Mouse (Mus musculus) liver, embryonic 13.5 days (tissue): ENCODE data around the gene Gpc6. TPM values are rescaled to one million over a fixed set of nuclear protein-coding genes. Genes with fewer than 3 reads are reported as not detected.

Experiments
- ATAC-seq: fragments of 200-750 bp; cut with Nextera tagmentation; 2 replicates; pipeline ENCODE4 v1.8.0; 2017; ENCODE audit warnings: low read depth, mild to moderate bottlenecking, moderate number of reproducible peaks, moderate library complexity
- DNase-seq: peaks from one replicate; pipeline ENCODE4 v3.0.0; 2022
- H3K27ac ChIP-seq: fragments of 300-500 bp; sonication (generic); 2 replicates; pipeline ENCODE4 v1.5.1; 2015; ENCODE audit warnings: moderate library complexity, mild to moderate bottlenecking, inconsistent platforms
- H3K27me3 ChIP-seq: fragments of 300-500 bp; sonication (generic); 2 replicates; pipeline ENCODE4 v1.6.1; 2015; ENCODE audit warnings: mild to moderate bottlenecking, inconsistent platforms
- H3K36me3 ChIP-seq: fragments of 300-500 bp; sonication (generic); 2 replicates; pipeline ENCODE4 v1.6.1; 2015; ENCODE audit warnings: mild to moderate bottlenecking, inconsistent platforms
- H3K4me1 ChIP-seq: fragments of 300-500 bp; sonication (generic); replicated peaks from 2 replicates; pipeline ENCODE4 v1.6.1; 2015; ENCODE audit warnings: inconsistent platforms
- H3K4me2 ChIP-seq: fragments of 300-500 bp; sonication (generic); 2 replicates; pipeline ENCODE4 v1.6.1; 2015; ENCODE audit warnings: inconsistent platforms, mild to moderate bottlenecking, moderate library complexity
- H3K4me3 ChIP-seq: fragments of 300-500 bp; sonication (generic); replicated peaks from 2 replicates; pipeline ENCODE4 v1.5.1; 2015; ENCODE audit warnings: mild to moderate bottlenecking, inconsistent platforms
- H3K9ac ChIP-seq: fragments of 300-500 bp; sonication (generic); 2 replicates; pipeline ENCODE4 v1.6.1; 2015; ENCODE audit warnings: mild to moderate bottlenecking, inconsistent platforms
- H3K9me3 ChIP-seq: fragments of 300-500 bp; sonication (generic); replicated peaks from 2 replicates; pipeline ENCODE4 v1.6.1; 2016; ENCODE audit warnings: inconsistent platforms
- WGBS: fragments of 180-500 bp; shearing (Covaris S2); methylation state at CpG from one replicate; pipeline ENCODE4 v1.1.7; 2015; ENCODE audit not compliant: insufficient replicate concordance; 5-methylcytosine and 5-hydroxymethylcytosine counted together
- polyA plus RNA-seq: library from polyadenylated mRNA; unstranded; fragments of >200 nt; fragmentation: Nextera tagmentation; extraction: Ambion mirVana; gene quantifications from 2 replicates; pipeline ENCODE4 v1.2.1, GENCODE M21; 2015

Gene Gpc6
- polyA plus RNA-seq, 1 experiment from 2014 or later = 3.3 TPM

- no peaks in the 10 kb centered on the region for H3K9me3 ChIP-seq
- no peaks in the 10 kb centered on the region for H3K36me3 ChIP-seq
- no peak overlapping the region for H3K4me3 ChIP-seq
- no peak overlapping the region for H3K9ac ChIP-seq
- H3K4me2 ChIP-seq = no peak overlapping the region
- 69% methylated on average over 8 of the region's 8 CpGs for WGBS
- no peak overlapping the region for H3K27ac ChIP-seq
- DNase-seq (no peak), ATAC-seq (no peak)
- no peaks in the 10 kb centered on the region for H3K27me3 ChIP-seq
- H3K4me1 ChIP-seq = no peaks in the 10 kb centered on the region
These were observed 998.6 kb downstream of the Gpc6 start for GRCm38 (mm10) chr14:117923667-117924066.

- ATAC-seq (no peak), DNase-seq (no peak)
- Histone ChIP-seq H3K4me2 (no peak overlapping the region), H3K27ac (no peak overlapping the region), H3K27me3 (no peaks in the 10 kb centered on the region), H3K36me3 (no peaks in the 10 kb centered on the region), H3K9me3 (no peaks in the 10 kb centered on the region), H3K9ac (no peak overlapping the region), H3K4me3 (no peak overlapping the region), H3K4me1 (no peaks in the 10 kb centered on the region)
- WGBS = 43% methylated on average over 13 of the region's 13 CpGs
These were observed 1005.2 kb downstream of the Gpc6 start for GRCm38 (mm10) chr14:117930105-117930847.

GRCm38 (mm10) chr14:117930848-117931816 lies 1006.0 kb downstream of the Gpc6 start:
- H3K9ac ChIP-seq = no peak overlapping the region
- no peak for ATAC-seq
- no peak overlapping the region for H3K4me2 ChIP-seq
- DNase-seq = no peak
- no peaks in the 10 kb centered on the region for H3K36me3 ChIP-seq
- H3K4me3 ChIP-seq = no peak overlapping the region
- H3K27me3 ChIP-seq = no peaks in the 10 kb centered on the region
- H3K27ac ChIP-seq = no peak overlapping the region
- 67% methylated on average over 16 of the region's 16 CpGs for WGBS
- no peaks in the 10 kb centered on the region for H3K9me3 ChIP-seq
- H3K4me1 ChIP-seq = no peaks in the 10 kb centered on the region

- no peaks in the 10 kb centered on the region for H3K36me3 ChIP-seq
- H3K4me3 ChIP-seq = no peak overlapping the region
- no peaks in the 10 kb centered on the region for H3K9me3 ChIP-seq
- H3K9ac ChIP-seq = no peak overlapping the region
- ATAC-seq (no peak), DNase-seq (no peak)
- H3K4me2 ChIP-seq = no peak overlapping the region
- H3K27ac ChIP-seq = no peak overlapping the region
- H3K27me3 ChIP-seq = no peaks in the 10 kb centered on the region
- no peaks in the 10 kb centered on the region for H3K4me1 ChIP-seq
- 74% methylated on average over 17 of the region's 17 CpGs for WGBS
These were observed 1007.2 kb downstream of the Gpc6 start for GRCm38 (mm10) chr14:117932163-117932851.

GRCm38 (mm10) chr14:117938554-117938953 lies 1013.4 kb downstream of the Gpc6 start:
- DNase-seq = no peak
- Histone ChIP-seq H3K36me3 (no peaks in the 10 kb centered on the region), H3K27ac (no peak overlapping the region), H3K27me3 (no peaks in the 10 kb centered on the region), H3K4me2 (no peak overlapping the region), H3K9me3 (no peaks in the 10 kb centered on the region), H3K4me3 (no peak overlapping the region), H3K4me1 (no peaks in the 10 kb centered on the region), H3K9ac (no peak overlapping the region)
- WGBS = 54% methylated on average over 2 of the region's 2 CpGs
- no peak for ATAC-seq

GRCm38 (mm10) chr14:117939471-117939870 lies 1014.4 kb downstream of the Gpc6 start:
- Histone ChIP-seq H3K36me3 (no peaks in the 10 kb centered on the region), H3K4me3 (no peak overlapping the region), H3K4me2 (no peak overlapping the region), H3K27ac (no peak overlapping the region), H3K9me3 (no peaks in the 10 kb centered on the region), H3K9ac (no peak overlapping the region), H3K4me1 (no peaks in the 10 kb centered on the region), H3K27me3 (no peaks in the 10 kb centered on the region)
- no peak for DNase-seq
- no peak for ATAC-seq
- WGBS = 78% methylated on average over 7 of the region's 7 CpGs

GRCm38 (mm10) chr14:117945920-117946503 lies 1020.9 kb downstream of the Gpc6 start:
- H3K9me3 ChIP-seq = peaks cover 3% of the 10 kb centered on the region; the same call in 1 of the 2 replicates
- H3K9ac ChIP-seq = no peak overlapping the region
- H3K4me3 ChIP-seq = no peak overlapping the region
- H3K4me1 ChIP-seq = no peaks in the 10 kb centered on the region
- DNase-seq (no peak), ATAC-seq (no peak)
- no peak overlapping the region for H3K4me2 ChIP-seq
- H3K27me3 ChIP-seq = no peaks in the 10 kb centered on the region
- whole genome bisulfite sequencing = 25% methylated on average over 4 of the region's 4 CpGs
- no peaks in the 10 kb centered on the region for H3K36me3 ChIP-seq
- no peak overlapping the region for H3K27ac ChIP-seq

- ATAC-seq (no peak), DNase-seq (no peak)
- Histone ChIP-seq H3K27ac (no peak overlapping the region), H3K9ac (no peak overlapping the region), H3K36me3 (no peaks in the 10 kb centered on the region), H3K27me3 (no peaks in the 10 kb centered on the region), H3K4me2 (no peak overlapping the region), H3K4me3 (no peak overlapping the region), H3K4me1 (no peaks in the 10 kb centered on the region), H3K9me3 (peaks cover 3% of the 10 kb centered on the region; the same call in 1 of the 2 replicates)
- 63% methylated on average over 15 of the region's 15 CpGs for WGBS
These were observed 1026.2 kb downstream of the Gpc6 start for GRCm38 (mm10) chr14:117951265-117951664.

GRCm38 (mm10) chr14:117951686-117952085 lies 1026.6 kb downstream of the Gpc6 start:
- H3K4me1 ChIP-seq = no peaks in the 10 kb centered on the region
- ATAC-seq (no peak), DNase-seq (no peak)
- H3K9me3 ChIP-seq = peaks cover 3% of the 10 kb centered on the region; the same call in 1 of the 2 replicates
- H3K36me3 ChIP-seq = no peaks in the 10 kb centered on the region
- H3K4me2 ChIP-seq = no peak overlapping the region
- H3K27ac ChIP-seq = no peak overlapping the region
- H3K27me3 ChIP-seq = no peaks in the 10 kb centered on the region
- no peak overlapping the region for H3K4me3 ChIP-seq
- H3K9ac ChIP-seq = no peak overlapping the region
- WGBS = 50% methylated on average over 5 of the region's 5 CpGs

- DNase-seq (no peak), ATAC-seq (no peak)
- Histone ChIP-seq H3K4me2 (no peak overlapping the region), H3K4me1 (no peaks in the 10 kb centered on the region), H3K4me3 (no peak overlapping the region), H3K36me3 (no peaks in the 10 kb centered on the region), H3K9me3 (no peaks in the 10 kb centered on the region), H3K27ac (no peak overlapping the region), H3K9ac (no peak overlapping the region), H3K27me3 (no peaks in the 10 kb centered on the region)
- 55% methylated on average over 3 of the region's 3 CpGs for WGBS
These were observed 1030.9 kb downstream of the Gpc6 start for GRCm38 (mm10) chr14:117956051-117956450.

GRCm38 (mm10) chr14:117958389-117958788 lies 1033.3 kb downstream of the Gpc6 start:
- no peaks in the 10 kb centered on the region for H3K9me3 ChIP-seq
- no peak overlapping the region for H3K27ac ChIP-seq
- DNase-seq (no peak), ATAC-seq (no peak)
- no peak overlapping the region for H3K4me2 ChIP-seq
- H3K4me3 ChIP-seq = no peak overlapping the region
- no peaks in the 10 kb centered on the region for H3K36me3 ChIP-seq
- 71% methylated on average over 11 of the region's 11 CpGs for WGBS
- no peak overlapping the region for H3K9ac ChIP-seq
- no peaks in the 10 kb centered on the region for H3K27me3 ChIP-seq
- no peaks in the 10 kb centered on the region for H3K4me1 ChIP-seq
